Mouse (Mus musculus) testis, postnatal 10 days (tissue): ENCODE data around the gene Idi2.
"Not testable (repeated sequence)": the region's sequence is repeated elsewhere in the genome, so short reads cannot be mapped to it uniquely, and the experiment has no call there.

ENCODE experiments used
- DNase-seq: peaks from one replicate; pipeline ENCODE4 v3.0.0; 2021; ENCODE audit warnings: low spot score

Gene Idi2

DNA sequence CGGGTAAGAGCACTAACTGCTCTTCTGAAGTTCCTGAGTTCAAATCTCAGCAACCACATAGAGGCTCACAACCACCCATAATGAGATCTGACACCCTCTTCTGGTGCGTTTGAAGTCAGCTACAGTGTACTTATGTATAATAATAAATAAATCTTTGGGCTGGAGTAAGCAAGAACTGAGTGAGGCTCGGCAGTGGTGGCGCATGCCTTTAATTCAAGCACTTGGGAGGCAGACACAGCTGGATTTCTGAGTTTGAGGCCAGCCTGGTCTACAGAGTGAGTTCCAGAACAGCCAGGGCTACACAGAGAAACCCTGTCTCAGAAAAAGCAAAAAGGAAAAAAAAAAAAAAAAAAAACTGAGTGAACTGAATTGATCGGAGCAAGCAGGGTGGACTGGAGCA is 44.6 kb downstream of the Idi2 start:
- not testable (repeated sequence) for DNase-seq

DNA sequence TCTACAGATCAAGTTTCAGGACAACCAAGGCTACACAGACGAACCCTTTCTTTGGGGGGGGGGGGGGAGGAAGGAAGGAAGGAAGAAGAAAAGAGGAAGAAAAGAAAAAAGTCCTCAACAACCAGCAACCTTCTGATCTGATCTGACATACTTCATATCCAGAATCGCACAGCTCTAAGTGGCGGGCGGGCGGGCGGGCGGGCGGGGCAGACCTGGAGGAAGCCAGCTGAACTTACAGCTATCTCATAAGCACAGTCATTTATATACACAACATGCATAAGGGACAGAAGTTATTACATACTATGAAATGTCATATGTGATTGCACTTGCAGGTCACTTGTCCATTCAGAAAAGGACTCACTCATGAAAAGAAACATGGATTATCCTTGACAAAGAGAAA is 46.8 kb downstream of the Idi2 start:
- DNase-seq = no peak

DNA sequence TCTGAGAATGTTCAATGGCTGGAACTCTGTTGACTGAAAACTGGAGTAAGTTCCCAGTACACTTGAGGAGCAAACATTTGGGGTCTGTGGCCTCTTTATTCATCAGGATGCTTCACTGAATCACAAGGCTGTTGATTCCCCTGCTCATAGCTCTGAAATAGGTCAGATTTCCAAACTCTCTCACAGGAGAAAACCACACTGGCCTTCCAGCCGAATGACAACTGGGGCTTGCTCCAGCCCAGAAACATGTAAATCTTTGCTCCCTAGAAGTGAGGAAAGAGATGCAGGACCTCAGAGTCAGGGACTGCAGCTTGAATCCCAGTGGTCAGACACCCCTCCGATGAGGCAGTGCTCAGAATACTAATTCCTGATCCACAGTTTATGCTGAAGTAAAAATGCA is 50.6 kb downstream of the Idi2 start:
- DNase-seq = no peak
